Mouse (Mus musculus) ES-CJ7 (cell line): ENCODE data around the gene Ptrh1.
A peak's percentile ranks its signal among the peaks of the same experiment; 100 is the strongest.

Experiments used
- DNase-seq: peaks from one replicate; pipeline ENCODE4 v3.0.0; 2011; ENCODE audit warnings: low read depth, low spot score

The Ptrh1 gene

DNA sequence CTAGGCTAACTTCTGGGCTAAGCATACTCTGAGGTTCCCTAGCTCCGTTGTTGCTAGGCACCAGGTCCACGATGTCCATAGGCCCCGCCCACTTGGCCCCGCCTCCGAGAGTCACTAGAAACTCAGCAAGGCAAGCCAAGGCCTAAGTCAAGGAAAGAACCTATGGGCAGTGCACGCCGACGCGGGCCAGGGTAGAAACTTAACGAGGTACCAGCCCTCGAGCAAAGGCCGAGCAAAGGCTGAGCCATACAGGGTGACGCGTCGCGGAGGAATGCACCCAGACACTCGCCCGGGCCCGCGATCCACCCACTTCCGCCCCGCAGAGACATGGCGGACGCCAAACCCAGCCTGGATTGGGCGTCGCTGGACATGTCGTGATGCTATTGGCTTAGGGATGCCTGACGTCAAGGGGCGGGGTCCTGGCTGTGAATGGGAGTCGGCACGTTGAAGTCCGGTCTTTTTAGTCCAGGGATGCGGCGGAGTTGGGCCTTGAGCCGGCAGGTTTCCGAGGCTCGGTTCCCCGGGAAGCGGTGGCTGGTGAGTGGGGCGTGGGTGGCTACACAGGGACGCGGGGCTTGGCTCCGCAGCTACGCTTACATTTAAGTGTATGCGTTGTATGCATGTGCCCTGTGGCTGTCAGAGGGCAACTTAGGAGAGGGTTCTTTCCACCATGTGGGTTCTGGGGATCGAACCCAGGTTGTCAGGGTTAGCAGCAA lies at the start of gene Ptrh1, which contains the start of gene Ttc16:
Gene Ptrh1, plus strand, starts transcription at position 428 of the 716 bp plus-strand sequence.
Gene Ttc16, minus strand, starts transcription at position 275 of the 716 bp plus-strand sequence.
- peak; percentile 96 for DNase-seq

DNA sequence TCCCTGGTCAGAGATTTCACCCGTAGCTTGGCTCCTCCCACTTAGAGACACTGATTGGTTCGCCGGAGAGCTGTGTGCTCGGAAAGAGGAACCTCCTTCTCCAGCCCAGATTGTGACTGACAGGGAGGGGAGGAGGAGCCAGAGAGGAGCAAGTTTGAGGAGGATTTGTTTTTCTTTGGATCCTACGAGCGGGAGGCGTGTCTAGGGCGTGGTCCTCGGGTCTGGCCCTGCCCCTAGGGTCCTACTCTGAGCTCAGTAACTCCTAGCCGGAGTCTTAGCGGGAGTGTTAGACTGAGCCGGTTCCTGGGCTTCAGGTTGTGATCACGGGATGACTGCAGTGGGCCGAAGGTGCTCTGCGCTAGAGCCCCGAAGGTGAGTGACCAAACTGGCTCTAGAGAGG lies 48.2 kb upstream of the Ptrh1 start:
- DNase-seq = peak; percentile 99

DNA sequence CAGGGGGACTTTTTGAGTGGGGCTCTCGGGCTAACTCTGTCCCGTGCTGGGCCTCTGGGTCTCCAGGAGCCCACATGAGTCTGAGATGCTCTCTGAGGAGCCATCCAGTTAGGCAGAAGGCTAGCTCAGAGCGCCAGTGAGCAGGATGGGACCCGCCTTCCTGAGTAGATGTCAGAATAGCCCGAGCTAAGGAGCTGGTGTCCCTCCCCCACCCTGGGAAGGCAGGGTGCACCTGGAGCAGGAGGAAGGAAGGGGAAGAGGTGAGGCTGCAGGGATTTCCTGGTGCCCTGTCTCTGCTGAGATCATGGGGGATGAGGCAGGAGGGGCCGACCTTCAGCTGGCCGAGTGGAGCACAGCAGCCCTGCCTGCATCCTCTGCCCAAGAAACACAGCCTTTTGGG lies 47.1 kb upstream of the Ptrh1 start:
- DNase-seq = no peak

DNA sequence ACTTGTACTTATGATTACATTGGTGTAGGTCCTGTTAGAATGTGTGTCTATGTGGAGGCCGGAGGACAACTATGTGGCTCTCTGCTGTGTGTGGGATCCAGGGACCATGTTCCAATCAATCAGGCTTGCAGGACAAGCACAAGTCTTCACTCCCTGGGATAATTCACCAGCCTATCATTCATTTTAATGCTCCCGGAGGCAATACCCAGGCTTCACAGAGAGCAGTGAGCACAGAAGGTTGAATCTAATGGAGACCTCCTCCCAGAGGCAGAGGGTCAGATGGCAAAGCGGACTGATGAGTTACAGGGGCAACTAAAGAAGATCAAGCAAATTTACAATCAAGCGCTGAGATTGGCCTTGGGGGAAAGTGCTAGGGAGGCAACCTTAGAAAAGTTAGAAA lies 46.0 kb upstream of the Ptrh1 start:
- no peak for DNase-seq

DNA sequence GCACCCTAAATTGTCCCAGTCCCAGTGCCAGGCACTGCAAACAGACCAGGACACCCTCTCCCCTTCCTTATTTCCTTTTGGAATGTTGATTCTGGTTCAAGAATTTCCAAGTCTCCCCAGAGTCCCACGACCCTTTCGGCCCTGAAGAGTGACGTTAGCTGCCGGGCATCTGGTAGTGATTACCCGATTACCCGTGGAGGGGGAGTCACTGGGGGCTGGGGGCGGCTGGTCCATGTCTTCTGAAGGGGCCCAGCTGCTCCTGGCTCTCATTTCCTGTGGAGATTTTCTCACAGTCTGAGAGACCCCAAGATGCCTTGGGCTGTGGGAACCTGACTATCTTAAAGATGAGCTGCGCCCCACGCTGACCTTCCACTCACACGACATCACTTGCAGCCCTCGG lies 44.7 kb upstream of the Ptrh1 start:
- DNase-seq = no peak

DNA sequence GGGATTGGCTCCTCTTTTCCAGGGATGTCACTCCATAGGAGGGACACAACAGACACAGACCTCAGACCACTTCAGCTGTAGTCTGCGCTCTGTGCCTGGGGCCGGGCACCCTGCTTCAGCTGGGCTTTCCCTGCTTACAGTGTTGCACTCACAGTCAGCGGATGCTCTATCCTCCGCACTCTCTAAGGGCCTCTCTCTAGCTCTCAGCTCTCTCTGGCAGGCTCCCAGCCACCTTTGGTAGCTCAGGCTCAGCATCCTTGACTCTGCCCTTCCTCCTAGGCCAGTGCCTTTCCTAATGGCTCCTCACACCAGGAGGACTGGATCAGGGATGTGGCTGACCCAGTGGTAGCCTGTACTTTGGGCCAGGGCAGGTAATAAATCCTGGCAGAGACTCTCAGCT lies 43.7 kb upstream of the Ptrh1 start:
- no peak for DNase-seq

DNA sequence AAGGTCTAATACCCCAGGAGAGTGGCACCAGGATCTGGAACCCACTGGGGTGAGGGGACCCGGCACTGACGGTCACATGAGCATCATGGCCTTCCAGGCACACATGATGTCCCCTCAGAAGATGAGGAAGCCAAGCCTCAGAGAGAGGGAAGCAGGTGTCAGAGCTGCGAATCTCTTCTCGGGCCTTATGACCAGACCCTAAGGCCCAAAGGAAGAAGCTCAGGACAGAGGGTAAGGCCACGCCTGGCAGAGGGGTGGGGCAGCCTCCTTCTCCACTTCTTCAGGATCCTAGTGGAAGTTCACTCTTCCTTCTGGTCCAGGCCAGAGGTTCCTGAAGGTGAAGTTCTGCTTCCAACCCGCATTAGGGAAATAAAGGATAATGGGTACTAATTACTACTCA lies 42.9 kb upstream of the Ptrh1 start:
- no peak for DNase-seq

DNA sequence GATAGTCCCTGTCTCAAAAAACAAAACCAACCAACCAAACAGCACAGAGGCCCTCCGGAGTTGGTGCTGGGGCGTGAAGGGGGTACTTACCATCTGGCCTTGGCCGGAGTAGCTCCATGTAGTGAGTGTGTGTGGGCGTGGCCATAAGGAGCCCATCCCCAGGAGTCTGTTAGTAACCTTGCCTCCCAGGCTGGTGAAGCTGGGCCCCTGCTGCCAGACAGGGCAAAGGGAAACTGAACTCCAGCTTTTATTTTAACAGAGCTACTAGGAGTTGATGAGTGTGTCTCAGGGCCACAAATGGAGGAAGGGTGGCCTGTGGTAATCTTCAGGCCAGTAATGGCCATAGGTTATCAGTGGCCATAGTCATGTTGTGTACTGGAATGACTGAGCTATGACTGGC lies 41.1 kb upstream of the Ptrh1 start:
- peak; percentile 28 for DNase-seq

DNA sequence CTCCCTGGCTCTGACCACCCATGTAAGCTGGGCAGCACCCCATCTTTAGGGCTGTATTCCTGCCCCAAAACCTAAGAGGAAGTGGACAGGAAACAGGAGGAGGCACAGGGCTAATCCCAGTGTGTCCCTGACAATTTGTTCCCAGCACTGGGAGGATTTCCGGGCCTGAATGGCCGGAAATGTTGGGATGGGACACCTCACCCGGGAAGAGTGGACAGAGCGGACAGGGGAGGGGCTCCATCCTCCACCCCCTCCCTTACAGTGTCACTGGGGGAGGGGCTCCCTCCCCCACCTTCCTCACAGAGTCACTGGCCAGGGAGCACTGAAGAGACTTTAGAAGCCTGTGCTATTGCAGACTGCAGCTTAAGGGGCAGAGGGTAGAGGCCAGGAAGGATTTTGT lies 40.7 kb upstream of the Ptrh1 start:
- DNase-seq = no peak

DNA sequence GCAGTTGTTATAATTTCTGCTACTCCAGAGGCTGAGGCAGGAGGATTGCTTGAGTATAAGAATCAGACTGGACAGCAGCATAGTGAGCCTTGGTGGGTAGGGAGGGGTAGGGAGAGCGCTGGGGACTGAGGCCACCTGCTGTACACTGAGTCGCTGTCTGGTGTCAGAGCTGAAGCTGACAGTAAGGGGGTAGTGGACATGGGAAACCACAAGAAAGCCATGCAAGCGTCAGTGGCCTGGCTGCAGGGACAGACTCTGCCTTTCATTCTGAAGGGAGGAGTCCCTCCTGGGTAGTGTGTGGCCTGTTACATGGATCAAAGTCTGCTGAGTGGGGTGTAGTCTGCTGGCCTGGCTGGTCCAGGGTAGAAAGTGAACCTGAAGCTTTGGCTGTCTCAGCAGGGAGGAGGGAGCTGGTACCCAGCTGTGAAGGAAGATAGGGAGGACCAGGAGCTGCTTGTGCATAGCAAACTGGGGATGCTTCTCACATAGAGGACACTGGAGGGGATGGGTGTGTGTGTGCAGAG lies 39.2 kb upstream of the Ptrh1 start:
- no peak for DNase-seq

DNA sequence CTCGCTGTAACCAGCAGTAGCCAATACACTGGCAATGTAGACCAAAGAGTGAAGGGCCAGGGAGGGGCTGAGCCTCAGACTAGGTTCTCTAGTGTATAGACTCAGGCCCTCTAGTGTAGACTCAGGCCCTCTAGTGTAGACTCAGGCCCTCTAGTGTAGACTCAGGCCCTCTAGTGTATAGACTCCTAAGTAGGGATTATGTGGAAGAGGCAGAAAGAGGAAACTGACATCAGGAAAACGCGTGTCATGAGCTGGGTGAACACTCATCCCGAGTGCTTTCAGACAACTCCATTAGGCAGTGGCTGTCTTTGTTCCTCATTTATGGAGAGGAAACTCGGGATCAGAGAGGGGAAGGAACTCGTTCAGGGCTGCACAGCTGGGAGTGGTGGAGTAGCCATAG lies 38.6 kb upstream of the Ptrh1 start:
- DNase-seq = no peak

DNA sequence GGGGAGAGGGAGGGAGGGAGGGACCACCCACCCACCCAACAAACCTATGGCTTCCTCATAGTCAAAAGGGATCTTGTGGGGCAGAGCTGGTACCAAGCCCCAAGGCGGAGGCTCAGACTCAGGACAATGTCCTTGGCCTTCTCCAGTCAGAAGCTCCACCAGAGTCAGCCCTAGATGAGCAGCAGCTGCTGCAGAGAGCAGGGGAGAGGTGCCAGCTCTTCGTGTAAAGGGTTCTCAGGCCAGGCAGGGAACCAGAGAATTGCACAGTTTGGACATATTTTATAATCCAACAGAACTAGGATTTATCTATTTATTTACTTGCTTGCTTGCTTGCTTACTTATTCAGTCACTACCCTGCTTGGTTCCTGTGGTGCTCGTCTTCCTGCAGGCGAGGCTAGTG lies 36.3 kb upstream of the Ptrh1 start:
- no peak for DNase-seq

DNA sequence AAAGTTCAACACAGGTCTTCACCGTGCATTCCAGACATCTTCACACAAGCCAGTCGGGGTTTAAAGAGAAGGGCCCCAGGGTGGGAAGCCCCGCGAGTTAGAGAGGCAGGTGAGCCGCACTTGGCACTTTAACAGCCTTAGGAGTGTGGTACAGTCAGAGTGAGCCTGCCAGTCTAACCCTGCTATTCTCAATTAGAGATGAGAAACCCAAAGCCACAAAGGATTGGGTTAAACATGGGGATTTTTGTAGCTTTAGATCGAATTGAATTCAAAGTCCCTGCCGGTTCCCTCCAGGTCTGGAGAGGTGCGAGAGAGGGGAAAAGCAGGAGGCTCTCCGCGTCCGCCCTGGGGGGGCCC lies 34.7 kb upstream of the Ptrh1 start, which contains the start of gene 6330409D20Rik:
Gene 6330409D20Rik, minus strand, starts transcription at position 101 of the 357 bp plus-strand sequence.
- DNase-seq = no peak

DNA sequence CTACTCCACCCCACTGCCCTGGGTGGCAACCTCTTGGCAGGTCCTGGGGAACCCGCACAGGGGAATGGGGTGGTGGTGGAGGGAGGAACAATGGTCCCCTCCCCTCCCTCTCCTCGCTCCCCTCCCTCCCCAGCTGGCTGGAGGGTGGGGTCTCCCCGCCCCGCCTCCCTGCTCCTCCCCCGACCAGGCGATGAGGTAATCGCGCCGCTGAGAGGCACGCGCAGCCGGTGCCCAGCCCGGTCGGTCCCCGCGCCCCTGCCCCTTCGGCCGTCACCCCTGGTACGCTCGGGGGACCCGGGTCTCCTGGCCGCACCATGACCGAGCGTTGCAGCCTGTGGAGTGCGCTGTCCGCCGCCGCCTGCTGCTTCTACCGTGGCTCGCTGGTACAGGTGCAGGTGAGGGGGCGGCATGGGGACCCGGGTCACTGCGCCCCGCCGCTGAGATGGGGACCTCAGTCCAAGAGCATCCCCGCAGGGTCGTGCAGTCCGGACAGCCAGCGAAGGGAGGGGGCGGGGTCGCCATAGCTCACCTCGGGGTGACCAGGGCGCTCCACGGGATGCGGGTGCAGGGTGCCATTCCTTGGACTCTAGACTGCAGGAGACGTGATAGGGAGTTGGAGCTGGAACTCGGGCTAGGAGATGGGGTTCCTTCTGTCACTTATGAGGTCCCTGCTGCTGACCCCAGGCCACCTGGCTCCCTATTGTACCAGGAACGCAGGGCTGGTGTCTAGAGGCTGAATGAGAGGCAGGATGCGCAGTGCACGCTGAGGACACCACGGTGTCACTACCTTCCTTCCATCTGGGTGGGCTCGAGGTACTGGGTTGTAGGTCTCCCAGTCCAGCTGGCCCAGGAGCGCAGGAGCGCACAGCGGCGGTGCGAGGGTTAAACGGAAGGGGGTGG lies 34.1 kb upstream of the Ptrh1 start:
- DNase-seq = peak; percentile 28

DNA sequence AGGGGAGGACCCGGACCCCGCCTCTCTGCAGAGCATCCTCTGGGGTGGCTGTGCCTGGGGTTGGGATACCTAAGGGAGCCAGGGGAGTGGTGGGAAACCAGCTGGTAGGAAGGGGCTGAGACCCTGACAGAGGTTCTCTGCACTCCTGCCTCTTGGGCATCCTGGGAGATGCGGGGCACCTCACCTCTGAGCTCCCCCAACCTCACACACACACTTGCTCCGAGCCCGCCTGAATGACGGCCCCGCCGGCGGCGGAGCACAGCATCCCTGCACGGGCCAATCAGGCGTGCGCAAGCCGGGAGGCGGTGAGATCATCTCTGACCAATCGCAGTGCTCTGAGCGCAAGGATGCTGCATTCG lies 33.4 kb upstream of the Ptrh1 start:
- DNase-seq = peak; percentile 45

DNA sequence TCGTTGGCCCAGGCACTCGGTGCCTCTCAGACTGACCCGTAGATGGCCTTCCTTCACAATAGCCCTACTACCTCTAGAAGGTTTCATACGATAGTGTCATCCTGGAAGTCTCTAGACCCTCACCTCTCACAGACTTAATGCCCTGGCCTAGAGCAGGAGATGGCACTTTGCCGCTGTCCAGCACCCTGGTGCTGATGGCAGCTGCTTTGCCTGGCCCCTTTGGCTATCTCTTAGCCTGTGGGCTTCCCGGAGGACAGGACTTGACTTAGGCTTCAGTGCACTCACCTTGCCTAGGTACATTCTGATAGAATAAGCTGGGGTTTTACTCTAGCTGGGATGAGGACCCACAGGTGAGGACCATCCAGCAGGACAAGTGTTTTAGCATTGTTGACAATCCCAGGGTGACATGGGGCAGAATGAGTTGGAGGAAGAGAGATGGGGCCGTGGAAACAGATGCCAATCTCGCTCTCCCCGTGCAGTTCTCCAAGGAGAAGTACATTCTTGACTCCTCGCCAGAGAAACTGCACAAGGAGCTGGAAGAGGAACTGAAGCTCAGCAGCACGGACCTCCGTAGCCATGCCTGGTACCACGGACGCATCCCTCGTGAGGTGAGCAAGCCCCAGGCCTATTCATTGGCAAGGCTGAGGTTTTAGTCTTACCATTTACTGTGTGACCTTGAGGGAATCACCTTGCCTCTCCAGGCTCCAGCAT lies 31.2 kb upstream of the Ptrh1 start:
- DNase-seq = no peak

DNA sequence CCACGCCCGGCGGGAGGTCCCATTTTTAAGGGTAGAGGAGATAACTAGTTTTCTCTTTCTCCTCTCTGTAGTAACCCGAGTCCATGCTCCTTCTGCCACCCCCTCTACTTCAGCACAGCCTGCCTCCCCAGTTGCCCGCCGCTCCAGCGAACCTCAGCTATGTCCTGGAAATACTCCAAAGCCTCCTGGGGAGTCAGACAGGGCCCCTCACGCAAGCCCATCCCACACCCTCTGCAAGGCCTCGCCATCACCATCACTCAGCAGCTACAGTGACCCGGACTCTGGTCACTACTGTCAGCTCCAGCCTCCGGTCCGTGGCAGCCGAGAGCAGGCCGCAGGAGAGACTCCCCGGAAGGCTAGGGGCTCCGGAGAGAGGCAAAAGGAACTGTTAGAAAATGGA lies 26.5 kb upstream of the Ptrh1 start:
- no peak for DNase-seq

DNA sequence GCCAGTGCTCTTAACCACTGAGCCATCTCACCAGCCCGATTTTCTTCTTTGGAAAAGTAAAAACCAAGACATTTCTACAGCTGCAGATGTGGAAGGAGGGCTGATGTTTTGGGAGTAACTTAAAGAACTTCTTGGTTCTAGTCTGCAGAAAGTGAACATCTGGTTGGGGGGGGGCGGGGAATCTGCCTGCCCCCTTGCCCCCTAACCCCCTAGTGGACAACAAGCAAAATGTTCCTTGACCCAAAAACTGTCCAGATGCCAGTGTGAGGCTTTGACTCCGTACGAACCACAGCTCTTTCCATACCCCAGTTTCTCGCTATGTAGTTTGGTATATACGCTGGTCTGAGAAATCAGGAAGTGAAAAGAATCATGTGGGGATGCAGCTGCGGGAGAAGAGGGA lies 25.4 kb upstream of the Ptrh1 start:
- peak; percentile 31 for DNase-seq

DNA sequence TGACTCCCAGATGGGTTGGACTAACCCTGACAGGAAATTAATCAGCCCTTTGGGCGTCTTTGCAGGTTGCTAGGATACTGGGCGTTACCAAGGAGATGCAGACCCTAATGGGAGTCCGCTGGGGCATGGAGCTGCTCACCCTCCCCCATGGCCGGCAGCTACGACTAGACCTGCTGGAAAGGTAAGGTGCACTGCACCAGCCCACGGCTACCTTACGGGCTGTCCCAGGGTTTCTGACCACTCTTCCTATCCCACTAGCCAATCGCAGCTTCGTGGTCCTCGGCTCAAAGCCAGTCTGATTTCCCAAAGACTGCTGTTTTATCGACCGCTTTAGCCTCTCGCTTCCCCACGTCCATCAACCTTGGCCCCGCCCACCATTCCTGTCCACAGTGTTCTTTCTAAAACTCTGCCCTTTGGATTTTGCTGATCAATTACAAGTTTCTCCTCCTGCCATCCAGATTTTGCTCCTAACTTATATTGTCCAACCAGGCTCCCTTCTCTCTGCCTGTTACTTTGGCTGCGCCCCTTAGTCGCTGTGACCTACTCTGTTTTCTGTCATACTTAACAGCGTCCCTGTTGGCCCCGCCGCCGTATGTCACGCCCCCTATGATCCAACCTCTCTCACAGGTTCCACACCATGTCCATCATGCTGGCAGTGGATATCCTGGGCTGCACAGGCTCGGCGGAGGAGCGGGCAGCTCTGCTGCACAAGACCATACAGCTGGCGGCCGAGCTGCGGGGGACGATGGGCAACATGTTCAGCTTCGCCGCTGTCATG lies 24.5 kb upstream of the Ptrh1 start:
- peak; percentile 76 for DNase-seq

DNA sequence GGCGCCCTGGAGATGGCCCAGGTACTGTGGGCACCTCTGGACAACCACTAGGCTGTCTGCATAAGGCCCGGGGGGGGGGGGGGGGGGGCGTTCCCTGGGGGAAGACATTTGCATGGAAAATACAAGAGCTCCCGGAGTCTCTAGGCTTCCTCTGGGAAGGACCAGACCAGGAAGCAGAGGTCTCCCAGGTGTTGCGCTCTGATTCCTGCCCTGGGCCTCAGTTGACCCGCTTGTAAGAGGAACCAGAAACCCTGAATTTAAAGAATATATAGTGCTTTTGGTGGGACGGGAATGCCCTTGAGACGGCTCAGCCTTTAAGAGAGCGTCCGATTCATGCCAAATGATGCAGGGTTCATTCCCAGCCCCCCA lies 23.9 kb upstream of the Ptrh1 start:
- no peak for DNase-seq

DNA sequence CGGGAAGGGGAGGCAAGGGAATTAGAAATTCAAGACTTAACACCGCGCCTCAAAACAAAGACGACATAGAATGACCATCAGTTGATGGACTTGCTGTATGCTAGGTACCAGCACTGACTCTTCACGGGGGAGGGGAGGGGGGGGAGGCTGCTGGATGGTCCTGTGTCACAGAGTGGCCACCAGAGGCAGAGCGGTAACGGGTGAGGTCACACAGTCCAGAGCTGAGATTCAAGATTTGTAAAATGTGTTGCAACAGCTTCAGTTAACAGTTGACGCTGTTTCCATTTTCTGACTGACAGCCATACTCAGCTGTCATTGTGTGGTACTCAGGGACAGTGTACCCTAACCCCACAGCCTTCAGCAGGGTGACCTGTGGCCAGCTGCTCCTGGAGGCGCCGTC lies 23.4 kb upstream of the Ptrh1 start:
- no peak for DNase-seq
